Comparison of ENCODE assay signal across 9 mouse cellular contexts in genomic region chr13:100594041-100594792, GRCm38 (mm10). TPM values are rescaled to one million over a fixed set of nuclear protein-coding genes. Genes with fewer than 3 reads are reported as not detected.
DNase-seq lines count a peak whose midpoint lies in the region; ATAC-seq and TF ChIP-seq lines count a peak whose summit lies in the region.
"Had no signal": no experiment of that assay in that cellular context is flagged by ENCODE, and none has a peak within 500 bp of the region (broad histone marks: within the 10 kb centered on the region; RNA-seq: fewer than 3 reads in every experiment).

No protein-coding gene starts in this region.

- DNase-seq in gastrocnemius, adult 2 months = no peak
- DNase-seq in gastrocnemius, postnatal 36 days = no peak
- DNase-seq in adrenal gland, postnatal 10 days = peak; percentile 42
- no peak for DNase-seq in forebrain, embryonic 10.5 days (ENCODE audit: extremely low spot score, low spot score)
- DNase-seq in layer of hippocampus, postnatal 14 days (ENCODE audit: low spot score in 2 of 2) = peak; percentile 24 to 41
- peak; percentile 65 for DNase-seq in midbrain, embryonic 14.5 days
- DNase-seq in thymus, postnatal 4 days = peak; percentile 51

- peak overlapping the region; percentile 54 for H3K4me3 ChIP-seq in gastrocnemius, adult 2 months
- peak overlapping the region; percentile 27 for H3K4me3 ChIP-seq in forebrain, embryonic 10.5 days
- H3K4me3 ChIP-seq in hindbrain, embryonic 12.5 days = no peak overlapping the region
- no peak overlapping the region for H3K4me3 ChIP-seq in midbrain, embryonic 14.5 days (replicated peaks; ENCODE audit: low read depth, low read length)

- no peaks in the 10 kb centered on the region for H3K4me1 ChIP-seq in forebrain, embryonic 10.5 days
- H3K4me1 ChIP-seq in hindbrain, embryonic 12.5 days = no peaks in the 10 kb centered on the region
- H3K4me1 ChIP-seq in midbrain, embryonic 14.5 days (ENCODE audit: control insufficient read depth, insufficient read depth, low read length) = no peaks in the 10 kb centered on the region

- peak; percentile 82 for ATAC-seq in hindbrain, embryonic 12.5 days (ENCODE audit: low FRiP score)
- peak; percentile 63; the same call in 1 of the 2 replicates for ATAC-seq in midbrain, embryonic 14.5 days (ENCODE audit: low FRiP score, low TSS enrichment)

- no peak overlapping the region for H3K9ac ChIP-seq in hindbrain, embryonic 12.5 days
- no peak overlapping the region for H3K9ac ChIP-seq in midbrain, embryonic 14.5 days (replicated peaks; ENCODE audit: low read length)

- WGBS in forebrain, embryonic 10.5 days = 60% methylated on average over 13 of the region's 17 CpGs
- 64% methylated on average over 11 of the region's 17 CpGs for WGBS in hindbrain, embryonic 12.5 days
- 60% methylated on average over 11 of the region's 17 CpGs for WGBS in midbrain, embryonic 14.5 days

- peak overlapping the region; percentile 30 for H3K4me2 ChIP-seq in hindbrain, embryonic 12.5 days (replicated peaks)
- H3K4me2 ChIP-seq in midbrain, embryonic 14.5 days (ENCODE audit: low read length) = 0 out of 2 replicates have a peak overlapping the region, but pooled peaks have one; percentile 27

- TF ChIP-seq CTCF in gastrocnemius, adult 2 months (IDR thresholded peaks at IDR 0.05) = peak; percentile 13; the same call in 1 of the 2 replicates

- H3K9me3 ChIP-seq in forebrain, embryonic 10.5 days = no peaks in the 10 kb centered on the region
- no peaks in the 10 kb centered on the region for H3K9me3 ChIP-seq in hindbrain, embryonic 12.5 days (replicated peaks)
- no peaks in the 10 kb centered on the region for H3K9me3 ChIP-seq in midbrain, embryonic 14.5 days (ENCODE audit: control insufficient read depth, low read length)
- H3K9me3 ChIP-seq: G1E had no signal

- no peaks in the 10 kb centered on the region for H3K36me3 ChIP-seq in forebrain, embryonic 10.5 days (replicated peaks)
- no peaks in the 10 kb centered on the region for H3K36me3 ChIP-seq in hindbrain, embryonic 12.5 days
- no peaks in the 10 kb centered on the region for H3K36me3 ChIP-seq in midbrain, embryonic 14.5 days (ENCODE audit: control insufficient read depth, insufficient read depth, low read length)

- no peaks in the 10 kb centered on the region for H3K27me3 ChIP-seq in forebrain, embryonic 10.5 days (ENCODE audit: poor library complexity, severe bottlenecking)
- no peaks in the 10 kb centered on the region for H3K27me3 ChIP-seq in hindbrain, embryonic 12.5 days
- no peaks in the 10 kb centered on the region for H3K27me3 ChIP-seq in midbrain, embryonic 14.5 days (ENCODE audit: control insufficient read depth, insufficient read depth, low read length)

- H3K27ac ChIP-seq in gastrocnemius, adult 2 months = peak overlapping the region; percentile 82
- 0 out of 2 replicates have a peak overlapping the region, but pooled peaks have one; percentile 48 for H3K27ac ChIP-seq in forebrain, embryonic 10.5 days
- H3K27ac ChIP-seq in hindbrain, embryonic 12.5 days = 0 out of 2 replicates have a peak overlapping the region, but pooled peaks have one; percentile 35
- peak overlapping the region; percentile 71 for H3K27ac ChIP-seq in midbrain, embryonic 14.5 days (replicated peaks; ENCODE audit: low read depth, low read length)

- intact Hi-C loops in gastrocnemius, adult 2 months (cut with DNase I) = no loop called here
- intact Hi-C loops in gastrocnemius, postnatal 36 days (cut with DNase I) = no loop called here

RNA-seq across cellular contexts. Expression of gene Marveld2, which starts 22.6 kb away (rescaled TPM):
- under 1 TPM; 0.51 to 0.64 TPM for total RNA-seq in gastrocnemius, adult 2 months (2021)
- total RNA-seq in gastrocnemius, postnatal 36 days (2021) = under 1 TPM; 0.23 to 0.42 TPM
- total RNA-seq in adrenal gland, postnatal 10 days (2021) = 1 to 10 TPM; 1.4 to 1.8 TPM
- 3.7 and 4.3 TPM in 2 replicates for polyA plus RNA-seq in forebrain, embryonic 10.5 days (2016; fragmentation: Nextera tagmentation; extraction: Ambion mirVana)
- polyA plus RNA-seq in hindbrain, embryonic 12.5 days (2016; fragmentation: Nextera tagmentation; extraction: Ambion mirVana) = 3.4 and 4.2 TPM in 2 replicates
- total RNA-seq in layer of hippocampus, postnatal 14 days (2021) = 1 to 10 TPM; 1.7 to 2.0 TPM
- polyA plus RNA-seq in midbrain, embryonic 14.5 days (2014; fragmentation: Nextera tagmentation; extraction: Ambion mirVana) = 1.9 and 2.7 TPM in 2 replicates

RNA-seq across cellular contexts. Expression of gene Ocln, which starts 41.7 kb away (rescaled TPM):
- under 1 TPM in 1 of 2 experiments, not detected in 1; 0.15 TPM for total RNA-seq in gastrocnemius, adult 2 months (2021)
- total RNA-seq in gastrocnemius, postnatal 36 days (2021) = under 1 TPM in 1 of 2 experiments, not detected in 1; 0.13 TPM
- total RNA-seq in adrenal gland, postnatal 10 days (2021) = 1 to 10 TPM; 8.0 to 8.3 TPM
- 3.1 and 3.6 TPM in 2 replicates for polyA plus RNA-seq in forebrain, embryonic 10.5 days (2016; fragmentation: Nextera tagmentation; extraction: Ambion mirVana)
- polyA plus RNA-seq in hindbrain, embryonic 12.5 days (2016; fragmentation: Nextera tagmentation; extraction: Ambion mirVana) = 6.4 and 8.1 TPM in 2 replicates
- total RNA-seq in layer of hippocampus, postnatal 14 days (2021) = 10 to 100 TPM; 11.9 to 16.4 TPM
- 4.3 and 7.4 TPM in 2 replicates for polyA plus RNA-seq in midbrain, embryonic 14.5 days (2014; fragmentation: Nextera tagmentation; extraction: Ambion mirVana)
- polyA plus RNA-seq: G1E had no signal

RNA-seq across cellular contexts. Expression of gene Ak6, which starts 56.6 kb away (rescaled TPM):
- total RNA-seq in gastrocnemius, adult 2 months (2021) = 10 to 100 TPM; 67.2 to 80.7 TPM
- total RNA-seq in gastrocnemius, postnatal 36 days (2021) = 10 to 100 TPM; 58.1 to 68.7 TPM
- 10 to 100 TPM; 75.2 to 80.4 TPM for total RNA-seq in adrenal gland, postnatal 10 days (2021)
- 382 and 391 TPM in 2 replicates for polyA plus RNA-seq in forebrain, embryonic 10.5 days (2016; fragmentation: Nextera tagmentation; extraction: Ambion mirVana)
- polyA plus RNA-seq in hindbrain, embryonic 12.5 days (2016; fragmentation: Nextera tagmentation; extraction: Ambion mirVana) = 257 and 279 TPM in 2 replicates
- total RNA-seq in layer of hippocampus, postnatal 14 days (2021) = 10 to 100 TPM; 91.5 to 100.0 TPM
- polyA plus RNA-seq in midbrain, embryonic 14.5 days (2014; fragmentation: Nextera tagmentation; extraction: Ambion mirVana) = 344 and 368 TPM in 2 replicates

RNA-seq across cellular contexts. Expression of gene Rad17, which starts 56.6 kb away (rescaled TPM):
- 10 to 100 TPM; 11.4 to 13.7 TPM for total RNA-seq in gastrocnemius, adult 2 months (2021)
- 10 to 100 TPM; 10.2 to 10.8 TPM for total RNA-seq in gastrocnemius, postnatal 36 days (2021)
- total RNA-seq in adrenal gland, postnatal 10 days (2021) = 10 to 100 TPM; 20.4 to 21.4 TPM
- polyA plus RNA-seq in forebrain, embryonic 10.5 days (2016; fragmentation: Nextera tagmentation; extraction: Ambion mirVana) = 21.3 TPM in 2 replicates
- 24.0 and 25.1 TPM in 2 replicates for polyA plus RNA-seq in hindbrain, embryonic 12.5 days (2016; fragmentation: Nextera tagmentation; extraction: Ambion mirVana)
- total RNA-seq in layer of hippocampus, postnatal 14 days (2021) = 10 to 100 TPM; 12.0 to 13.2 TPM
- polyA plus RNA-seq in midbrain, embryonic 14.5 days (2014; fragmentation: Nextera tagmentation; extraction: Ambion mirVana) = 17.8 and 20.6 TPM in 2 replicates

RNA-seq across cellular contexts. Expression of gene Taf9, which starts 57.2 kb away (rescaled TPM):
- 1 to 10 TPM in 1 of 2 experiments, under 1 TPM in 1; 0.56 to 7.4 TPM for total RNA-seq in gastrocnemius, adult 2 months (2021)
- 1 to 10 TPM; 4.4 to 5.7 TPM for total RNA-seq in gastrocnemius, postnatal 36 days (2021)
- total RNA-seq in adrenal gland, postnatal 10 days (2021) = 10 to 100 TPM; 15.4 to 19.5 TPM
- 15.1 and 18.8 TPM in 2 replicates for polyA plus RNA-seq in forebrain, embryonic 10.5 days (2016; fragmentation: Nextera tagmentation; extraction: Ambion mirVana)
- polyA plus RNA-seq in hindbrain, embryonic 12.5 days (2016; fragmentation: Nextera tagmentation; extraction: Ambion mirVana) = 18.3 and 27.6 TPM in 2 replicates
- 10 to 100 TPM; 23.6 to 26.5 TPM for total RNA-seq in layer of hippocampus, postnatal 14 days (2021)
- 30.9 and 31.3 TPM in 2 replicates for polyA plus RNA-seq in midbrain, embryonic 14.5 days (2014; fragmentation: Nextera tagmentation; extraction: Ambion mirVana)

Comparison
In these comparisons a context has a peak if more than half of its experiments do, and no peak if none do; other contexts are left out.
1. DNase-seq: peak in adrenal gland, postnatal 10 days (single experiment), layer of hippocampus, postnatal 14 days (2 of 2), midbrain, embryonic 14.5 days (single experiment) and thymus, postnatal 4 days (single experiment); none in gastrocnemius, adult 2 months (single experiment), gastrocnemius, postnatal 36 days (0 of 2) and forebrain, embryonic 10.5 days (single experiment).
2. H3K4me3 ChIP-seq: peak in gastrocnemius, adult 2 months (single experiment) and forebrain, embryonic 10.5 days (single experiment); none in hindbrain, embryonic 12.5 days (single experiment) and midbrain, embryonic 14.5 days (single experiment).
3. RNA of gene Ocln, which starts 41.7 kb away (total RNA-seq): 11.9 to 16.4 TPM in layer of hippocampus, postnatal 14 days and 8.0 to 8.3 TPM in adrenal gland, postnatal 10 days; 0.15 TPM in gastrocnemius, adult 2 months and 0.13 TPM in gastrocnemius, postnatal 36 days; every median in the first group is over 4 times any median in the second.
4. Peak in every context shown above with its lines, with median percentiles within 50 percentile points of each other: H3K27ac ChIP-seq.